Mouse (Mus musculus) lung, postnatal 4 days (tissue): ENCODE results near the gene Dvl2.
"Not testable (repeated sequence)": the region's sequence is repeated elsewhere in the genome, so short reads cannot be mapped to it uniquely, and the experiment has no call there.

Experiments
- DNase-seq, 2 experiments: peaks; one replicate each; pipeline ENCODE4 v3.0.0; 2021

The Dvl2 gene

DNA sequence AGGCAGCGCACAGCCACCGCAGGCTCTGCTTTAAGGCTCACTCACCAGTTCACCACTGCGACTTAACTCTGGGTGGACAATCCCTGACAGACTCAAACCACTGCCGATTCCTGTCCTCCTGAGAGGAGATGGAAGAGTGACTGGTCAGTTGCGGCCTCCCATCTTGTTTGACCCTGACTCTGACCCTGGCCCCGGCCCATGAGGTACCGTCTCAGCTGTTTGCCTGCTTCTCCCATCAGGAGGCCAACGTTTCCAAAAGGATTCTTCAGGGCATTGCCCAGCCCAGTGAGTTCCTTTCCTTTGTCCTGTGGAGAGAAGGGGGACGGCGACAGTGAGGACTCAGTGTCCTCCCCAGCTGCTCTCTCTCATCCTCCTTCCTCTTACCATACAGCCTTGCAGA lies 10.6 kb downstream of the Dvl2 start:
- DNase-seq, result no peak

DNA sequence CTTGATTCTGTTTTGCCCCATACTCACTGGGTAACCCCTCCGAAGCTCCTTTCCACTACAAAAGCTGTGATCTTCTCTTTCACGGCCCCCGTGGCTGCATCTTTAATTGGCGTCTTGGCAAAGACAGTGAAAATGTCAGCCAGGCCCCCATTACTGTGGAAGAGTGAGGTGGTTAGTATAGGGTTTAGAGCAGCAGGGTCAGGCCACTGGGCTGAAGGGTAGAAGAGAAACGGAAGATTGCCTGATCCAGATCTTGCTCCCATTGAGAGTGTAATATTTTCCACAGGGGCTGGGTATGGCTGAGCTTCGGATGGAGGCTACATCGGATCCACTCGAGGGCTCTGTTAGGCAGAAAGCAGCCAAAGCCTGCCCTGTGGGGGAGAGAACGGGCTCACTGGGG lies 12.5 kb downstream of the Dvl2 start:
- no peak for DNase-seq

DNA sequence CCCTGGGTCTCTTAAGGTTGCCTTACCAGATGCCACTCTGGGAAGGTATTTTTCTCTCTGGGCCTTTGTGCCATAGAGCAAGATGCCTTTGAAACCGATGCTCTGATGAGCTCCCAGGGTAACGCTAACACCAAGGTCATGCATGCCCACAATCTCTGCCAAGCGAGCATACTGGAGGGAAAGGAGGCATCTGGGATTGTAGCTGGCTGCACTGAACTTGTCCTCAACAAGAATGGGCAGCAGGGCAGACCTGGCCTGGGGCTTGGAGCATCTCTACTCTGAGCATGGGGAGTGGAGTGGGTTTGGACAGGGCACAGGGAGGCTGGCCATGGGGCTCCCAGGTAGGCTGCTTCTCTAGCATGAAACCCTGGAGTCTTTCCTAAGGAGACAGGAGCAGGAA lies 13.0 kb downstream of the Dvl2 start:
- DNase-seq, result peak in 1 of 2 experiments; percentile 17

DNA sequence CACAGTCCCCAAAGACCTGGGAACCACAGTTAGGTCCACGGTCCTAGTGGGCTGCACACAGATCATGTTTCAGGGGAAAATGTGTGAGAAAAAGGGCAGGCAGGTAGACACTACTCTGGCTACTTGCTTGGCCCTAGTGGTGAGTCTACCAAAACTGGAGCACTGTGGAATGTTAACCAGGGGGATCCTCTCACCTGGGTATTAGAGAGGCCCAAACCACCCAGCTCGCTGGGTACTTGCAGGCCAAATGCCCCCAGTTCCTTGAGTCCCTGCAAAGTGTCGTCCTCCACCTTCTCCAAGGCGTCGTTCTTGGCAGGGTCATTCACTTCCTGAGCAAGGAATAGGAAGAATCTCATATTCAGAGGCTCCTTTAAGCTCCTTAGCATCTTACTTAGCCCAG lies 13.7 kb downstream of the Dvl2 start:
- DNase-seq, result no peak

DNA sequence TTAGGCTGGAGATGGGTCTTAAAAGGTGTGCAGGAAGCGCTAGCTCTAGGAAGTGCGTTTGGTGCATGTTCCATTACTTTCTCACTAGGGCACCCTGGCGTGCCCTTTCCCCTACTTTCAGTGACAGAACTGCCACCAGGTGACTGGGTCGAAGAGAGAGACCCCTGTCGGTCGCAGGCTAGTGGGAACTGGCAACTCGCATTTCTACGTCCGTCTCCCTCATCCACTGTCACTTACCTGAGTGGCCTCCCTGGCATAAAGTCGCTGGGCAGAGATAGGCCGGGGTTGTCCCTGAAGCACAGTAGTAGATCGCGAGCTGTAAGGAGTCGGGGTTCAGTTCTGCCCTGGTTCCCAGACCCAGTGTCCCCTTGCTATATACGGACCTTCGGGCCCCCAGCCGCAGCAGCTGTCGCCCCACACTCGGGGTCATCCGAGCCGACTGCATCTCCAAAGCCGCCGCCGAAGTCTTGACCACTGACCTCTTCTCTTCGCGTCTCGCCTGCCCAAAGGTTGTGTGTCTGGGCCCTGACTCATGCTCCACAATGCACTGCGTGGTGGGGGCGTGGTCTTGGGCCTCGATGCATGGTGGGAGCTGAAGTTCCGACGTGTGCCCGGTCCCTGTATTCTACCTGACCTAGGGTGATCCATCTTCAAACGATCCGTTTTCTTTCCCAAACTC lies 14.6 kb downstream of the Dvl2 start, which contains the start of gene Acadvl:
Acadvl (minus strand) TSS at position 532 of the 679 bp plus-strand sequence.
- peak; percentile 89 to 90 for DNase-seq

DNA sequence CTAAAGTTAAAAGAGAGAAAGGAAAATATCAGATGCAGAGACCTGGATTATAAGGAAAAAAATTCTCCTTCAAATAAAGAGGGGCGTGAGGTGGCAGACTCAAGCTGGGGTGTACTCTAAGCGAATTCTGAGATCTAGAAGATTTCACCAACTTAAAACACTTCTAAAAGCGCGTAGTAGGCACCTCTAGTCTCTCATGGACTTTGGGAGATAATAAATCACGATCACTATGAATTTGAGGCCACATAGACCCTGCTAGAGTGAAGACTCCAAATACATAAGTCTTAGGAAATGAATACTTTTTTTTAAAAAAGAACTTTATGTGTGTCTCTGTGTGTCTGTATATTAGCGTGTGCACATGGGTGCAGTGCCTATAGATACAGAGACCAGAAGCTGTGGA lies 15.3 kb downstream of the Dvl2 start:
- no peak for DNase-seq

DNA sequence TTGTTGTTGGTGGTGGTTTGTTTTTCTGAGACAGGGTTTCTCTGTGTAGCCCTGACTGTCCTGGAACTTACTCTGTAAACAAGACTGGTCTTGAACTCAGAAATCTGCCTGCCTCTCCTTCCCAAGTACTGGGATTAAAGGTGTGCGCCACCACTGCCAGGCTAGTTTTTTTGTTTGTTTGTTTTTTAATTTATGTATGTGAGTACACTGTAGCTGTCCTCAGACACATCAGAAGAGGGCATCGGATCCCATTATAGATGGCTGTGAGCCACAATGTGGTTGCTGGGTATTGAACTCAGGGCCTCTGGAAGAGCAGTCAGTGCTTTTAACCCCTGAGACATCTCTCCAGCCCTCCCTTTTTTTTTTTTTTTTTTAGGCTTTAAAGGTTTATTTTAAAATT lies 15.8 kb downstream of the Dvl2 start:
- DNase-seq, result not testable (repeated sequence)

DNA sequence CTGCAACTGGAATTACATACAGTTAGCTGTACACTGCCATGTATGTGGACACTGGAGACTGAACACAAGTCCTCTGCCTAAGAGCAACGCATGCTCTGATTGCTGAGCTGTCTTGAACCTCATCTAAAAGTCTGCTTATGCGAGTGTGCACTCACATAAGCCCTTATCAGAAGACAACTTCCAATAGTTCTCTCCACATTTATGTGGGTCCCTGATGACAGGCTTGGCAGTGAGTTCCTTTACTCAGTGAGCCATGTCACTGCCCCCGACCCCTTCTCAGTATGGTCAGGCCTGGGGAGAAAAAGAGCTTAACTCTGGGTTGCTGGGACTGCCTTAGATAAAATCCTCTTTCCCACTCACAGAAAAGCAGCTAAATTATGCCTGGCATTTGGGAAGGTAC lies 16.3 kb downstream of the Dvl2 start, which contains the start of gene Dlg4:
Dlg4 (plus strand) TSS at position 274 of the 400 bp plus-strand sequence.
- DNase-seq, result peak in 1 of 2 experiments; percentile 9

DNA sequence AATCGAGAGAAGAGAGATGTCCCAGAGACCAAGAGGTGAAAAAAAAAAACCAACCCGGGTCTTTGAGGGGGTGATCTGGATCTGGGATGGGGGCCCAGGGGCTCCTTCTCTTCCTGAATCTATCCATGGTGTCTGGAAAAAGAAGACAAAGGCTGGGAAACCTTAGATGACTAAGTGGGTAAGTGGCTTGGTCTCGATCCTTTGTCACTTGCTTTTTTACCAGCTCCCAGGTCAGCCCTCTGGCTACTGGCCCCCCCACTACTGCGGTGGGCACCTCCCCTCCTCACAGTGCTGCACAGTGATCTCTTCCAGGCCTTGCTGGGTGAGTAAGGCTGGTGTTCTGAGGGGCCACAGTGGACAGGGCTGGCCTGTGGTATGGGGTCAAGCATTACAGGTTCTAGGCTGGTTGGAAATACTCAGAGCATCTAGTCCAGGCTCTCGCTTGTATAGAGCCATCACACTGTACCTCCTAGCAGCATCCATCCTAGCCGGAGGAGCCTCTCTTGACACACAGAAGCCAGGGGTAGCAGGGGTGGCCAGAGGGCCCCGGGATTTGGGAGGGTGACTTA lies 16.9 kb downstream of the Dvl2 start:
- peak in 1 of 2 experiments; percentile 23 for DNase-seq

DNA sequence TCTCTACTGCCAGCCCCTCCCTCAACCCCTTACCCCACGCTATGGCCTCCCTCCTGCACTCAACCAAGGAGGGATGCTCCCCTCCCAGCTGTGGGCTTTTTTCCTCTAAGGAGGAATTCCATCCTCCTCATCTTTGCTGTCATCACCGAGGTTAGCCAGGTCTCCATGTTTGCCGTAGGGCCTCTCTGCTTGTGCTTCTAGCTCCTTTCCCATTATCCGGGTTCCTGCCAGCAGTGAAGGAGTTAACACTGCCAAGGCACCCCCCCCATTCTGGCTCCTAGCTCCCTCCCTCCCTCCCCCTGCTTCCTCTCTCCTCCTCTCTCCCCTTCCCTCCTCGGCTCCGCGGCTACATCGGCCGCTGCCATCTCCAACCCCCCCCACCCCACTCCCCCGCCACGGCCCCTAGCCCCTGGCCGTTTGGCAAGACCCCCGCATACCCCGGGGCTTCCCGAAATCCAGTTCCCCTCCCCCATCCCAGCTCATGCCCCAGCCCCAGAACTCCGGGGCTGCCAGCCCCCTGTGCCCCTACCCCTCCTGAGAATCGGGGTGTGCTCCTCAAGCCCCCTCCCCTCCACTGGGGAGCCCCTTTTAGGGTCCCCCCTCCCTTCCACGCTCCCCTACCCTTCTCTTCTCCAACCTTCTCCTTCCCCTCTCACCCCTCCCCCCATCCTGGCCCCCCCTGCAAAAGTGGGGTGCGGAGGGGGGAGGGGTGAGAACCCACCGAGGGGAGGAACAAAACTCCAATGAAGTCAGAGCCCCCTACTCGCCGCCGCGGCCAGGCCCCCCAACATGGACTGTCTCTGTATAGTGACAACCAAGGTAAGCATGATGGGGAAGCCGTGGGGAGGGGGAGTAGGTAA lies 18.0 kb downstream of the Dvl2 start:
- peak; percentile 61 to 71 for DNase-seq

DNA sequence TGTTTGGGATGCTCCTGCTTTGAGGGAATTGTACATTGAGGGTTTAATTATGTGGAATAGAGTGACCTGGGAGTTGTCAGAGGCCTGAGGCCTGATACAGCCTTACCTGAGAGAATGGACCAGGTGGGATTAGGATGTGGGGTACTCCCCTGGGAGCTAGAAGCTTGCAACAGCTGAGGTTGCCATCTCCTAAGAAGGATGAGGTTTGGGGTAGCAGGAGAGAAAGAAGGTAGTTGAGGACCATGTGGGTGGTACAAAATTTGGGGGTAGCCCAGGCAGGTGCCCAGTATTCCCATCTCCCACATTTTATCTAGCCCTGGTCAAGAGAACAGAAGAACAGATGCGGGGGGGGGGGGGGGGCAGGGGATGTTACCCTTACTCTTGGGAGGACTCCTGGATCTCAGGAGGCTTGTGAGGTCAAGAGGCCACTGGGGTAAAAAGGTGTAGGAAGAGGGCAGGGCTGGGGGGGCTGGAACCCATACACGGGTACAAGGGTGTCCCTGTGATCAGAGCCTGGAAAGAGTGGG lies 19.2 kb downstream of the Dvl2 start:
- no peak for DNase-seq

DNA sequence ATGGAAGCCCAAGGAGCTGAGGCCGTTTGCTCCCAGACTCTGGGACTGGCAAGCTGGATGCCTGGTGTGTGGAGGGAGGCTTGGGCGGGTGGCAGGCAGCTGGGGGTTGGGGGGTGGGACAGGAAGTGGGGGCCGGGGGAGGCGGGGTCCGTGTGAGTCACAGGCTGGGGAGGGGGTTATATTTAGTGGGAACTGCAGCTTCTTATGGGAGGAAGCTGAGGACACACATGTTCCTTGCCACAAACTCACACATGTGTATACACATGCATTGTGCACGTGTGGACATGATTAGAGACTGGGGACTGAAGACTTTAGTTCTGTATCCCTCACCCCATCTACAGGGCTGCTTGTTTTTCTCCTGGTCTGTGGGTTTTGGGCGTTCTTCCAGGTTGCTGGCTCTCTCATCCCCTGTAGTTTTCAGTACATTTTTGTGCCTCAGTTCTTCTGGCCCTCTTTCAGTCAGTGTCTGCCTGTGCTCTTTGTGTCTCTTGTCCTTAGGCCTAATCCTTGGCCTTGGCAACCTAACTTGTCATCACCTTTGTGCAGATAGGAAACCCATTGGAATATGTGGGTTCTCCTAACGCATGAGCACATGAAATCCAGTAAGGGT lies 19.7 kb downstream of the Dvl2 start:
- DNase-seq, result no peak

DNA sequence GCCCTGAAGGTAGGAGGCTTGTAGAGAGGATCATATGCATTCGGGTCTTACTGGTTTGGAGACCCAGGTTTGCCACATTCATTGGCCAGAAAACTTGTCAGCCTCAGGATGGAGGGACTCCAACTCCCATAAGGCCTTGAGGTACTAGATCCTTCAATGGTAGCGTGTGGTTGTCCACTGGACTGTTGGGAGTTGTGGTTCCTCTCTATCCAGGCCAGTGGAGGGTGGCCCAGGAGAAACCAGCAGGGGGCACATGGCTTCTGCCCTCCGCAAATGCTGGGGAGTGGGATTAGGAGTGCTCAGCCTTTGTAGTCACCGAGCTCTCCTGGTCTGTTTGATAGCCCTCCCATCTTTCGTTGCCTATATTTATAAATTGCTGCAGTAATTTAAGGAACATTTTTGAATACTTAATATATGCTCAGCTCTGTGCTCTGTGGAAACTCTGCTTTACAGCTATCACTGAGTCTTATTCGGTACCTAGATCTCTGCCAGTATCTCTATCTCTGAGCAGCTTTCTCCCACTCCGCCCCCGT lies 20.4 kb downstream of the Dvl2 start:
- peak; percentile 80 to 81 for DNase-seq

DNA sequence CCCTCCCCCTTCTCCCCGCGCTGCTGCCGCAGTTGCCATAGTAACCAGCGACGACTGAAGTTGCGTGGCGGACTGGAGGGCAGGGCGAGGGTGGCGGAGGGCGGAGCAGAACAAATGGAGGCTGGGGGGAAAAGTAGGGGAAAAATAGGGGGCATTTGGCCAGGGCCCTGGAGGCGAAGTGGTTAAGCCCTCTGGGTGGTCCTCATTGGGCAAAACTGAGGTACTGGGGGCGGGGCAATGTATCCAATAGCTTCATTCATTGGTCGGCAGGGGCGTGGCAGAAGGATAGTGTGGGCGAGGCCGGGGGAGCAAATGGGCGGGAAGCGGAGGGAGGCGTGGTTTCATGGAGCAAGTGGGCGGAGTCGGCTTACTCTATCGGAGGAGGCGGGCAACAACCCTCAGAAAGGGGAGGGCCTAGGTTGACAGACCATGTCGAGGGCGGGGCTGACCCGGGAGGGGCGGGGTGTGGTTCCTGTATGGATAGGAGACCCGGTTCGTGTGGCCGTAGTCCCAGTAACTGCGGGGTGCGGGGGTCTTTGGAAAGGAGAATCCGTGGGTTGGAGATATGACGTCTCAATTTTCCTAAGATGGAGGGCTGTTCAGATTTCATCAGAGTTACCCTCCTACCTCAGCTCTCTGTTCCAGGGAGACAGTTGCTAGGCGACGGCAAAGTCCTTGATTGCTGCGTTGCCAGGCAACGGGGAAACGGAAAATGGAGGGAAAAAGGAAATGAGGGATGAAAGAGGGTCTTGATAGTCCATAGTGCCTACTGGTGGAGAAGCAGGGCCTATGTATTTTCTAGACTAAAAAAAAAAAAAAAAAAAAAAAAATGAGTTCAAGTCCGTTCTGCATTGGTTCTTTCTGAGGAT lies 21.1 kb downstream of the Dvl2 start:
- DNase-seq, result peak; percentile 98 to 99

DNA sequence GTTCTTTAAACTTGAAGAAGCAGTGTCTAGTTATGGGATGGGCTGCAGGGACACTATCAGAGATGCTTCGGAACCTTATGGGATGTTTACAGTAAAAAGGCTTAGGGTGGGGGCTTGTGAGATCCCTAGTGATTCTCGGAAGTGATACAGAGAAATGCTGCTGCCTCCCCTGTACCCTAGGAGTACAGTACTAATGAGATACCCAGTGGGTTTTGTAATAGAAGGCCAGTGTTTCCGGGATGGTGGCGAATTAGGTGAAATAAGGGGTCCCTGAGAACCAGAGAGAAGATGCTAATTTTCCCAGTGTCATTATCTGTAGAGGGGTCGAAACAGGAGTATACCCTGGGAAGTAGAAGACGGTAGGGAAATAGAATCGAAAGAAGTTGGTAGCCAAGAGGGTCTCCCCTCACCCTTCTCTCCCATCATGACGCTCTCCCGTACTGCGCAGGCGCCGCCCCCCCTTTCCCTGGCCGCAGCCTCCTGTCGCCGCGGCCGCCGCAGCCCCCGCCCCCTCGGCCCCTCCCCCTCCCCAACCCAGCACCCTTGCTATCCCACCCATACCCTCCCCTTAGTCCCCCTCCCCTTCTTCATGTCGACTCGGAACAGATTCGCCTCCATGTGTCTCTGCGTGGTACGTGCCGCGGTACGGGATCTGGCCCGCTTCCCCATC lies 23.2 kb downstream of the Dvl2 start:
- DNase-seq, result no peak

DNA sequence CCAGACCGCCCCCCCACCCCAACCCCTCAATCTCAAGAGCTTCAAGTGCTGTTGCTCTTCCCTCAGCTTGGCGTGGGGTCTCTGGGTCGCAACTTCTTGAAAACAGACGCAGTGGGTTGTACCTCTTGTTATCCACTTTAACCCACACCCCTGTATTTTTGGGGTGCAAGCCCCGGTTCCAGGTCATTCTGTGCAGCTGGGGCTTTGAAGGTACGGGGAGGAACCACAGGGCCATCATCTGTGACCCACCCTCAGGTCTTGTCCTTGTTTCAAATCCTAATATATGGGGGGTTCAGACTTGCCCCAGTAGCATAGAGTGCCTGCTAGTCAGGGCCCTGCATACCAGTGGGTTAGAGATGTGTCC lies 23.7 kb downstream of the Dvl2 start:
- no peak for DNase-seq

DNA sequence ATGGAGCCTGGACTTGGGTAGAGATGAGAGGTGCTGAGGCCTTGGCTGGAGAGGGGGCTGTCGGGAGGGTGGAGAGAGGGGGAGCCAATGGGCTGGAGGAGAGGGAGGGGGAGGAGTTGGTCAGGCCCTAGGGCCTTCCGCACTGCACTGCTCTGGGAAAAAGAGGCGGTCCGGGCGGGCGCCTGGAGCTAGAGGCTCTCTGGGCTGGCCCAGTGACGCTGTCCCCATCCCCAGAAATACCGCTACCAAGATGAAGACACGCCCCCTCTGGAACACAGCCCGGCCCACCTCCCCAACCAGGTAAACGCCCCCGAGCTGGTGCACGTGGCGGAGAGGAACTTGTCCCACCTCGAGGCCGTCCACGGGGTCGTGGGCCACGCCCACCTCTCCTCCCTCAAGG lies 26.3 kb downstream of the Dvl2 start:
- peak; percentile 57 to 80 for DNase-seq

DNA sequence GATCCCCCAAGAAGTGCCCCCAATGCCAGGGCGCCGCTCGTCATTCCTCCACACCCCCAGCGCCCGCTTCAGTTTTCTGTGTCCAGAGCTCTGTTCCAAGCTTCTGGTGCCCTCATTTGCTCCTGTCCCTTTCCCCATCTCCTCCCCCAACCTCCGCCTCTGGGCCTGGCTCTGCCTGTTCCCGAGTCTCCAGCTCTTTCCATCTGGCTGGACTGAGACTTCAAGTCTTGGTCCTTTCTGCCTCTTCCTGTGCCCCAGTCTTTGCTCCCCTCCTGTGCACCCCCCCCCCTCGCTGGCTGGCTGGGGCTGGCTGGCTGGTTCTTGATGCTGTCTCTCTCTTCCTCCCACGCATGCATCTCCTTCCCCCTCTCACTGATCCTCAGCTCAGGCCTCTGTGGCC lies 27.0 kb downstream of the Dvl2 start:
- DNase-seq, result peak in 1 of 2 experiments; percentile 36

DNA sequence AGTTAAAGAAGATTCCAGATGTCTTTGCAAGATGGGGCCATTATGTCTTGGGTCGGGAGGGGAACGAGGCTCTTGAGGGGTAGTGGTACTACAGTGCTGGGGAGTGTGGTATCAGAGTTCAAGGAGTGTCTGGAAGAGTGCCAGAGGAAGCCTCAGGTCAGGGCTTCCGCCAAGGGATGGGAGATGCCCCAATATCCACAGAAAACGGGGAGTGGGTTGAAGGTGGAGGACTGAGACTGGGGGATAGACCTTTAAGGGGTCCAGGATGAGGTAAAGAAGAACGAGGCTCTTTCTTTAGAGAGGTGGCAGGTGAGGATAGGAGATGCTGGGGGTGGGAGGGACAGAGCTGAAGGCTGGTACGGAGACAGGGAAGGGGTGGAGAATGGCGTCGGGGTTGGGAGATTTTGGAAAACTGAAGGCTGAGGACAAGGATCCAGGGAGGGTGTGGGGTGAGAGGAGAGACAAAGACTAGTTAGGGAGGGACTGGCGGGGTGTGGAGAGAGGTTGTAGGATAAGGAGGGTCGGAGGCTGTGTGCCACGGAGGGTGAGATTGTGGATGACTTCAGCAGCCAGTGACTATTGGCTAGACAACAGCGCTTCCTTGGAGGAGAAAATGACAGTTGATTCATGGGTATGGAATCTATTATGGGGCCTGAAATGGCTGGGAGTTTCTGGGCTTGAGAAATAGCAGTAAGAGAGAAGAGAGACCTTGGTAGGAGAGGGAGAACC lies 28.2 kb downstream of the Dvl2 start:
- DNase-seq, result no peak

DNA sequence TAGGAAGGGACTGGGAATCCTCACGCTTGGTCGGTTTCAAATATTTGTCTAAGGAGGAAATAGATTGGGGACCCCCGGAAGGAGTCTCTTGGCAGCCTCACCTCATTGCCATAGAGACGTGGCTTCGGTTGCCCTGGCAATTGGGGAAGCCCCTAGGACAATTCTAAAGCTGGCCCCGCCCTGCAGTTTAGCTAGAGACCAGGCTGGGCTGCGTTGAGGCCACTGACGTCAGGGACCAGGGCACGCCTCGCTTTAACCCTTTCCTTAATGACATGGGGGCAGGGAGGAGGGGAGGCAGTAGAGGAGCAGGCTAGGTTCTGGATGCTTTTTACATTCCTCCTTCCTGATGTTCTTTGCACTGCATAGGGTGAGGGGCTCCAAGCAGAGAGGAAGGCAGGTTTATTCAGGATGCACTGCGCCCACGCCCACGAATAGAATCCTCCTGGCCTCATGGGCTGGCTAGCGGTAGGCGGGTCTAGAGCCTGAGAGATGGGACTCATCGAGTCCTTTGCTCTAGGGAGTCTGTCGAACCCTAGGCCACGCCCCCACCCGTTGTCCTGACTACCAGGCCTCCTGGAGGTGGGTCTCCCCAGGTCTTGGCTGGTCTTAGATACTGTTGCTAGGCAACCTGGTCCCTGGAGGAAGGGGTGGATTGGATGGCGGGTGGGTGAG lies 28.9 kb downstream of the Dvl2 start:
- DNase-seq, result peak; percentile 81 to 86
